Mouse (Mus musculus) spleen, adult 2 months (tissue): ENCODE results near the gene Olfr154.

ENCODE experiments used
- CTCF ChIP-seq: fragments of 200-500 bp; IDR thresholded peaks from 2 replicates; pipeline ENCODE4 v1.5.1; 2011; ENCODE audit warnings: mild to moderate bottlenecking, inconsistent platforms; ENCODE audit not compliant: insufficient read depth, insufficient read length, insufficient replicate concordance; ENCODE audit errors: extremely low read depth
- POLR2A ChIP-seq: fragments of 200-500 bp; IDR thresholded peaks from 2 replicates; pipeline ENCODE4 v1.6.1; 2011; ENCODE audit warnings: low read depth, low read length, inconsistent platforms

DNA sequence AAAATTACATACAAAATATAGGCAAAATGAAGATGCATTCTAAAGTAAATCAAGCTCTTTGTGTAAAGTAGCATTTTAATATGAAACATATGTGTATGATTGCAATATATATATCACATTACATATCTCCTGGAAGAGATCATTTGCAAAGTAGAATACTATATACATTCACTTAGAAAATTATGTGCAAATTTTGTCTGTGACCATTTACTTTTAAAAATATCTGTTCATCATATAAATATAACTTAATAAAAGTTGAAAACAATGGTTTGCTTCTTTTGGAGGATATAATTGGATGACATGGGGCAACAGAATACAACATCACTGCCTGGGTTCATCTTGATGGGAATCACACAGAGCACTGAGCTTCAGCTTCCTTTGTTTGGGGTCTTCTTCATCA is 24.9 kb upstream of the Olfr154 start, which contains the start of gene Olfr1008:
- TF ChIP-seq CTCF (no peak), POLR2A (no peak)
